Mouse (Mus musculus): ENCODE data around the gene Ifna1. TPM values are rescaled to one million over a fixed set of nuclear protein-coding genes. Genes with fewer than 3 reads are reported as not detected.

Ifna1 gene
- polyA plus RNA-seq, 1 experiment from 2014 or later: not detected

GRCm38 (mm10) chr4:88880101-88880500, 30.2 kb downstream of the Ifna1 start, which contains the start of gene Ifne:
Gene Ifne, minus strand, starts transcription at chr4:88880201.
- no peak for ATAC-seq (ENCODE audit: insufficient read depth, low FRiP score)
- Histone ChIP-seq H3K27ac (ENCODE audit: low read length) (no peak within 1 kb of the TSS), H3K4me2 (ENCODE audit: low read depth, low read length) (no peak within 1 kb of the TSS), H3K36me3 (ENCODE audit: control insufficient read depth, insufficient read depth, low read length) (no peaks in the 10 kb centered on the region), H3K9me3 (replicated peaks; ENCODE audit: control insufficient read depth, low read length) (no peaks in the 10 kb centered on the region), H3K9ac (ENCODE audit: low read length) (no peak within 1 kb of the TSS), H3K4me1 (ENCODE audit: control insufficient read depth, insufficient read depth, low read length) (no peaks in the 10 kb centered on the region), H3K4me3 (replicated peaks; ENCODE audit: low read length) (no peak within 1 kb of the TSS), H3K27me3 (ENCODE audit: control insufficient read depth, insufficient read depth, low read length) (no peaks in the 10 kb centered on the region)
- WGBS: 84% methylated on average over 8 of the region's 8 CpGs

- H3K4me3 ChIP-seq (replicated peaks; ENCODE audit: low read length): no peak overlapping the region
- ATAC-seq (ENCODE audit: insufficient read depth, low FRiP score): no peak
- no peaks in the 10 kb centered on the region for H3K9me3 ChIP-seq (replicated peaks; ENCODE audit: control insufficient read depth, low read length)
- no peak overlapping the region for H3K4me2 ChIP-seq (ENCODE audit: low read depth, low read length)
- H3K27ac ChIP-seq (ENCODE audit: low read length): no peak overlapping the region
- H3K4me1 ChIP-seq (ENCODE audit: control insufficient read depth, insufficient read depth, low read length): no peaks in the 10 kb centered on the region
- H3K9ac ChIP-seq (ENCODE audit: low read length): no peak overlapping the region
- H3K36me3 ChIP-seq (ENCODE audit: control insufficient read depth, insufficient read depth, low read length): no peaks in the 10 kb centered on the region
- H3K27me3 ChIP-seq (ENCODE audit: control insufficient read depth, insufficient read depth, low read length): no peaks in the 10 kb centered on the region
These were observed 38.3 kb downstream of the Ifna1 start for GRCm38 (mm10) chr4:88888236-88888635.

GRCm38 (mm10) chr4:88893201-88893754, 43.4 kb downstream of the Ifna1 start:
- no peaks in the 10 kb centered on the region for H3K9me3 ChIP-seq (replicated peaks; ENCODE audit: control insufficient read depth, low read length)
- ATAC-seq (ENCODE audit: insufficient read depth, low FRiP score): peak; percentile 79; the same call in 1 of the 2 replicates
- H3K9ac ChIP-seq (ENCODE audit: low read length): no peak overlapping the region
- no peak overlapping the region for H3K4me3 ChIP-seq (replicated peaks; ENCODE audit: low read length)
- H3K4me2 ChIP-seq (ENCODE audit: low read depth, low read length): no peak overlapping the region
- H3K27ac ChIP-seq (ENCODE audit: low read length): no peak overlapping the region
- H3K27me3 ChIP-seq (ENCODE audit: control insufficient read depth, insufficient read depth, low read length): no peaks in the 10 kb centered on the region
- H3K36me3 ChIP-seq (ENCODE audit: control insufficient read depth, insufficient read depth, low read length): no peaks in the 10 kb centered on the region
- H3K4me1 ChIP-seq (ENCODE audit: control insufficient read depth, insufficient read depth, low read length): no peaks in the 10 kb centered on the region

Other genes starting within 250 kb of the Ifna1 start
- gene Ifna12, start 246.7 kb upstream of the Ifna1 start, polyA plus RNA-seq (2015; fragmentation: Nextera tagmentation; extraction: Ambion mirVana): not detected in 2 replicates
- gene C87499, start 215.7 kb upstream of the Ifna1 start, polyA plus RNA-seq (2015; fragmentation: Nextera tagmentation; extraction: Ambion mirVana): not detected in 2 replicates
- not detected in 2 replicates for gene Ifna13, start 205.6 kb upstream of the Ifna1 start, polyA plus RNA-seq (2015; fragmentation: Nextera tagmentation; extraction: Ambion mirVana)
- gene Ifna16, start 173.2 kb upstream of the Ifna1 start, polyA plus RNA-seq (2015; fragmentation: Nextera tagmentation; extraction: Ambion mirVana): not detected in 2 replicates
- not detected in 2 replicates for gene Ifna2, start 166.2 kb upstream of the Ifna1 start, polyA plus RNA-seq (2015; fragmentation: Nextera tagmentation; extraction: Ambion mirVana)
- not detected in 2 replicates for gene Ifnab, start 158.7 kb upstream of the Ifna1 start, polyA plus RNA-seq (2015; fragmentation: Nextera tagmentation; extraction: Ambion mirVana)
- gene Gm26566, start 128.3 kb upstream of the Ifna1 start, polyA plus RNA-seq (2015; fragmentation: Nextera tagmentation; extraction: Ambion mirVana): 0.36 and 0.51 TPM in 2 replicates
- gene Klhl9, start 127.6 kb upstream of the Ifna1 start, polyA plus RNA-seq (2015; fragmentation: Nextera tagmentation; extraction: Ambion mirVana): 83.6 and 87.9 TPM in 2 replicates
- not detected in 2 replicates for gene Gm13271, start 95.2 kb upstream of the Ifna1 start, polyA plus RNA-seq (2015; fragmentation: Nextera tagmentation; extraction: Ambion mirVana)
- 0.19 and 0.26 TPM in 2 replicates for gene Gm13283, start 90.0 kb upstream of the Ifna1 start, polyA plus RNA-seq (2015; fragmentation: Nextera tagmentation; extraction: Ambion mirVana)
- gene Gm13290, start 76.3 kb upstream of the Ifna1 start, polyA plus RNA-seq (2015; fragmentation: Nextera tagmentation; extraction: Ambion mirVana): 0.59 and 0.89 TPM in 2 replicates
- not detected in 2 replicates for gene Gm13289, start 73.2 kb upstream of the Ifna1 start, polyA plus RNA-seq (2015; fragmentation: Nextera tagmentation; extraction: Ambion mirVana)
- 0.28 TPM in 1 of 2 replicates, not detected in the other for gene Gm13272, start 70.2 kb upstream of the Ifna1 start, polyA plus RNA-seq (2015; fragmentation: Nextera tagmentation; extraction: Ambion mirVana)
- gene Ifnz, start 68.0 kb upstream of the Ifna1 start, polyA plus RNA-seq (2015; fragmentation: Nextera tagmentation; extraction: Ambion mirVana): 0.48 TPM in 1 of 2 replicates, not detected in the other
- not detected in 2 replicates for gene Gm13276, start 64.4 kb upstream of the Ifna1 start, polyA plus RNA-seq (2015; fragmentation: Nextera tagmentation; extraction: Ambion mirVana)
- gene Gm13277, start 61.5 kb upstream of the Ifna1 start, polyA plus RNA-seq (2015; fragmentation: Nextera tagmentation; extraction: Ambion mirVana): not detected in 2 replicates
- gene Gm13278, start 58.5 kb upstream of the Ifna1 start, polyA plus RNA-seq (2015; fragmentation: Nextera tagmentation; extraction: Ambion mirVana): not detected in 2 replicates
- not detected in 2 replicates for gene Gm13275, start 55.6 kb upstream of the Ifna1 start, polyA plus RNA-seq (2015; fragmentation: Nextera tagmentation; extraction: Ambion mirVana)
- not detected in 2 replicates for gene Gm13279, start 52.7 kb upstream of the Ifna1 start, polyA plus RNA-seq (2015; fragmentation: Nextera tagmentation; extraction: Ambion mirVana)
- gene Gm13285, start 50.4 kb upstream of the Ifna1 start, polyA plus RNA-seq (2015; fragmentation: Nextera tagmentation; extraction: Ambion mirVana): 0.70 and 1.1 TPM in 2 replicates
- gene Gm13287, start 46.8 kb upstream of the Ifna1 start, polyA plus RNA-seq (2015; fragmentation: Nextera tagmentation; extraction: Ambion mirVana): not detected in 2 replicates
- gene Gm13288, start 44.6 kb upstream of the Ifna1 start, polyA plus RNA-seq (2015; fragmentation: Nextera tagmentation; extraction: Ambion mirVana): 0.06 and 0.15 TPM in 2 replicates
- gene Ifna7, start 33.9 kb upstream of the Ifna1 start, polyA plus RNA-seq (2015; fragmentation: Nextera tagmentation; extraction: Ambion mirVana): not detected in 2 replicates
- not detected in 2 replicates for gene Ifna11, start 30.1 kb upstream of the Ifna1 start, polyA plus RNA-seq (2015; fragmentation: Nextera tagmentation; extraction: Ambion mirVana)
- not detected in 2 replicates for gene Ifna6, start 22.7 kb upstream of the Ifna1 start, polyA plus RNA-seq (2015; fragmentation: Nextera tagmentation; extraction: Ambion mirVana)
- not detected in 2 replicates for gene Ifna5, start 14.6 kb upstream of the Ifna1 start, polyA plus RNA-seq (2015; fragmentation: Nextera tagmentation; extraction: Ambion mirVana)
- gene Ifna4, start 8.2 kb upstream of the Ifna1 start, polyA plus RNA-seq (2015; fragmentation: Nextera tagmentation; extraction: Ambion mirVana): not detected in 2 replicates
- gene Ifne, start 30.1 kb downstream of the Ifna1 start, polyA plus RNA-seq (2015; fragmentation: Nextera tagmentation; extraction: Ambion mirVana): not detected in 2 replicates